Mouse (Mus musculus) testis, adult 2 months (tissue): ENCODE results near the gene Gprasp1.
"Not testable (repeated sequence)": the region's sequence is repeated elsewhere in the genome, so short reads cannot be mapped to it uniquely, and the experiment has no call there.

Source experiments
- CTCF ChIP-seq: fragments of 200-500 bp; IDR thresholded peaks from 2 replicates; pipeline ENCODE4 v1.5.1; 2012; ENCODE audit warnings: low read depth, mild to moderate bottlenecking, inconsistent platforms, low read length, moderate library complexity; ENCODE audit not compliant: control insufficient read depth, insufficient read depth, insufficient replicate concordance
- POLR2A ChIP-seq: fragments of 200-500 bp; IDR thresholded peaks from 2 replicates; pipeline ENCODE4 v1.6.1; 2012; ENCODE audit warnings: low read depth, mild to moderate bottlenecking, inconsistent platforms, low read length, moderate library complexity; ENCODE audit not compliant: control insufficient read depth

DNA sequence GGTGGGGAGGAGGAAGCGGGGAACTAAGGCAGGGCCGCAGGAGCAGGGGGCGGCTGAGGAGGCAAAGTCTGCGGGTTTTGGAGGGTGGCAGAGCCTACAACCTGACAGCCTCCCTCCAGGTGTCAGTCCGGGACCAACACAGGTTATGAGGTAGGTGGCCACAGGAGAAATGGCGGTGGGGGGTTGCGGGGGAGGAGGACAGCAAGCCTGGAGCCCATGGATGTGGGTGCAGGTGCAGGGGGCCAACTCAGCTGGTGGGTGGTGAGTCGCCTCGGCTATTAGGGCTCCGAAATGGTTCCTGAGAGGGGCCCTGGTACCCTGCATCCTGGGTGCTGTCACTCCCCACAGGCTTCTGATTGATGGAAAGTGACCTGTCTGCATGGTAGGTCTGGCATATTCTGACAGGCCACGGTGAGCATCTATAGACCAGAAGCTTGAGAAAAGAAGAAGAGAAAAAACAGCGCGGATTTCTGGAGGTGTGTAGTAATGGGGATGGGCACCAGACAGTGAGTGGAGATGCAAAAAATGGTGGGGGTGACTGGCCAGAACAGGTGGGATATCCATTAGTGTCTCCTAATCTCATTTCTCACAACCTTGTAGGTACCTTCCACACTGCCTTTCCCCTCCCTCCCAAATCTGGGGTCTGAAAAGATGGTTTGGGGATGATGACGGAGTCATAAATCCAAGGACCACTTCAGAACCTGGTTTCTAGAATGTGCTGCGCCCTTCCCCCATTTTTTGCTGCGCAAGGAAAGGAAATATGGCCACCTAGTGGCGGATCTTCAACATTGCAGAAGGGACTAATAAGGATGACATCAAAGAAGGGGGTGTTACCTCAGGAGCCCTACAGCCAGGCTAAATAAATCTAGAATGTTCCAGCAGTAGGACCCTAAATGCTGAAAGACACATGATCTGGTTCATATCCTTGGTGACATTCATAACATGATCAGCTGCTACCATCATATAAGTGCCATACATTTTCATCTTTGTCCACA lies 97.2 kb downstream of the Gprasp1 start:
- not testable (repeated sequence) for TF ChIP-seq CTCF, POLR2A
